Mouse (Mus musculus): ENCODE measurements at regions not wholly inside any gene's neighbourhood (a gene's known extent, or its start where the extent isn't known, plus 50 kb on each side); places are given as distances from the start of the nearest gene placed in this dataset.

DNA sequence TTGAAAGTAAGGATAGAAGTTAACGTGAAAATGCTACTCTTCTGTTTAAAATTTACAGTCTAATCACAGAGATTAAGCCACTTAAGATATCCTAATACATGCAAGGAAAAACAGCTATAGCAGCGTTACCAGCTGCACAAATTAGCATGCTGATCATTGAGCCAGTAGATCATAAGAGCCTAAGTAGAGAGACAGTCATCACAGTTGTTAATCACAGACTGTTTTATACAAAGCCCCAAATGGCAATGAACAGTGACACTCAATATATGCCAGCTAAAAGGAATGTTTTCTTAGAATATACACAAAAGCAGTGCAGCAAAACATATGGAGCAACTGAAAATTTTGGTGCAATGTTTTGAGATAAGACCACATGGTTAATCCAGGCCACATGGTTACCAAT is 64.7 kb upstream of the Ppp1r3a start:
- DNase-seq (ENCODE audit: low read depth), result no peak

- DNase-seq (ENCODE audit: low read depth), result no peak
Measured at GRCm38 (mm10) chr6:14824777-14825176, 69.7 kb upstream of the Ppp1r3a start.

- peak; percentile 15 for DNase-seq (ENCODE audit: low read depth)
Measured at GRCm38 (mm10) chr6:14838910-14839309, 62.2 kb upstream of the Foxp2 start.

Measured in naive thymus-derived CD4-positive, alpha-beta T cell, adult 2 months (primary cell).